Mouse (Mus musculus): ENCODE results near the gene Gm2431. TPM values are rescaled to one million over a fixed set of nuclear protein-coding genes. Genes with fewer than 3 reads are reported as not detected.
A peak's percentile ranks its signal among the peaks of the same experiment; 100 is the strongest.
"Not testable (repeated sequence)": the region's sequence is repeated elsewhere in the genome, so short reads cannot be mapped to it uniquely, and the experiment has no call there.

The Gm2431 gene
- polyA plus RNA-seq, 1 experiment: not detected

- Histone ChIP-seq H3K4me3 (ENCODE audit: control insufficient read depth, insufficient read depth, low read length) (no peak overlapping the region), H3K27ac (ENCODE audit: control insufficient read depth, insufficient read depth, low read length) (no peak overlapping the region), H3K36me3 (ENCODE audit: control insufficient read depth, insufficient read depth, low read length) (no peaks in the 10 kb centered on the region), H3K27me3 (ENCODE audit: control insufficient read depth, insufficient read depth, low read length) (no peaks in the 10 kb centered on the region; the same call in 1 of the 2 replicates), H3K4me1 (replicated peaks; ENCODE audit: control insufficient read depth, insufficient read depth, low read length) (0 out of 2 replicates have a peak, but pooled peaks cover 2% of the 10 kb centered on the region)
- 28% methylated on average over 23 of the region's 23 CpGs for WGBS
- TF ChIP-seq CTCF (IDR thresholded peaks at IDR 0.05; ENCODE audit: borderline replicate concordance, control insufficient read depth, extremely low read depth, insufficient read depth, low read length, poor library complexity): no peak
- TF ChIP-seq POLR2A (IDR thresholded peaks at IDR 0.05; ENCODE audit: control insufficient read depth, extremely low read depth, insufficient read depth, low read length, poor library complexity): no peak
- DNase-seq: no peak
These were observed 27.1 kb upstream of the Gm2431 start for GRCm38 (mm10) chr7:142285130-142285835.

GRCm38 (mm10) chr7:142284615-142285080, 26.5 kb upstream of the Gm2431 start:
- Histone ChIP-seq H3K4me3 (ENCODE audit: control insufficient read depth, insufficient read depth, low read length) (peak overlapping the region; percentile 61), H3K27ac (ENCODE audit: control insufficient read depth, insufficient read depth, low read length) (no peak overlapping the region), H3K36me3 (ENCODE audit: control insufficient read depth, insufficient read depth, low read length) (no peaks in the 10 kb centered on the region), H3K27me3 (ENCODE audit: control insufficient read depth, insufficient read depth, low read length) (no peaks in the 10 kb centered on the region; the same call in 1 of the 2 replicates), H3K4me1 (replicated peaks; ENCODE audit: control insufficient read depth, insufficient read depth, low read length) (0 out of 2 replicates have a peak, but pooled peaks cover 2% of the 10 kb centered on the region)
- DNase-seq: peak; percentile 89
- WGBS: under 1% methylated on average over 19 of the region's 19 CpGs
- no peak for TF ChIP-seq POLR2A (IDR thresholded peaks at IDR 0.05; ENCODE audit: control insufficient read depth, extremely low read depth, insufficient read depth, low read length, poor library complexity)
- no peak for TF ChIP-seq CTCF (IDR thresholded peaks at IDR 0.05; ENCODE audit: borderline replicate concordance, control insufficient read depth, extremely low read depth, insufficient read depth, low read length, poor library complexity)

- 0 out of 2 replicates have a peak, but pooled peaks cover 2% of the 10 kb centered on the region for H3K4me1 ChIP-seq (replicated peaks; ENCODE audit: control insufficient read depth, insufficient read depth, low read length)
- H3K36me3 ChIP-seq (ENCODE audit: control insufficient read depth, insufficient read depth, low read length): no peaks in the 10 kb centered on the region
- H3K4me3 ChIP-seq (ENCODE audit: control insufficient read depth, insufficient read depth, low read length): peak overlapping the region; percentile 61
- no peak; the same call in 1 of the 2 replicates for TF ChIP-seq CTCF (IDR thresholded peaks at IDR 0.05; ENCODE audit: borderline replicate concordance, control insufficient read depth, extremely low read depth, insufficient read depth, low read length, poor library complexity)
- TF ChIP-seq POLR2A (IDR thresholded peaks at IDR 0.05; ENCODE audit: control insufficient read depth, extremely low read depth, insufficient read depth, low read length, poor library complexity): 0 out of 2 replicates have a peak, but pooled peaks have one; percentile 25
- H3K27me3 ChIP-seq (ENCODE audit: control insufficient read depth, insufficient read depth, low read length): no peaks in the 10 kb centered on the region; the same call in 1 of the 2 replicates
- DNase-seq: peak; percentile 55
- WGBS: under 1% methylated on average over 38 of the region's 38 CpGs
- no peak overlapping the region for H3K27ac ChIP-seq (ENCODE audit: control insufficient read depth, insufficient read depth, low read length)
These were observed 26.0 kb upstream of the Gm2431 start for GRCm38 (mm10) chr7:142284023-142284591.

- not testable (repeated sequence) for H3K4me1 ChIP-seq (replicated peaks; ENCODE audit: control insufficient read depth, insufficient read depth, low read length); DNase-seq; H3K27me3 ChIP-seq (ENCODE audit: control insufficient read depth, insufficient read depth, low read length); H3K4me3 ChIP-seq (ENCODE audit: control insufficient read depth, insufficient read depth, low read length); H3K36me3 ChIP-seq (ENCODE audit: control insufficient read depth, insufficient read depth, low read length); H3K27ac ChIP-seq (ENCODE audit: control insufficient read depth, insufficient read depth, low read length)
- 93% methylated on average over 2 of the region's 2 CpGs for WGBS
These were observed 24.7 kb upstream of the Gm2431 start for GRCm38 (mm10) chr7:142282847-142283246.

- H3K36me3 ChIP-seq (ENCODE audit: control insufficient read depth, insufficient read depth, low read length); H3K27ac ChIP-seq (ENCODE audit: control insufficient read depth, insufficient read depth, low read length); H3K4me1 ChIP-seq (replicated peaks; ENCODE audit: control insufficient read depth, insufficient read depth, low read length); H3K4me3 ChIP-seq (ENCODE audit: control insufficient read depth, insufficient read depth, low read length); H3K27me3 ChIP-seq (ENCODE audit: control insufficient read depth, insufficient read depth, low read length); DNase-seq: not testable (repeated sequence)
- 88% methylated on average over 1 of the region's 1 CpGs for WGBS
These were observed 21.1 kb upstream of the Gm2431 start for GRCm38 (mm10) chr7:142279291-142279690.

- WGBS: 0% methylated on average over 3 of the region's 3 CpGs
- H3K27ac ChIP-seq (ENCODE audit: control insufficient read depth, insufficient read depth, low read length); H3K4me3 ChIP-seq (ENCODE audit: control insufficient read depth, insufficient read depth, low read length); H3K4me1 ChIP-seq (replicated peaks; ENCODE audit: control insufficient read depth, insufficient read depth, low read length); H3K36me3 ChIP-seq (ENCODE audit: control insufficient read depth, insufficient read depth, low read length); H3K27me3 ChIP-seq (ENCODE audit: control insufficient read depth, insufficient read depth, low read length): not testable (repeated sequence)
- peak; percentile 67 for DNase-seq
- TF ChIP-seq CTCF (IDR thresholded peaks at IDR 0.05; ENCODE audit: borderline replicate concordance, control insufficient read depth, extremely low read depth, insufficient read depth, low read length, poor library complexity): 0 out of 2 replicates have a peak, but pooled peaks have one; percentile 27
These were observed 20.0 kb upstream of the Gm2431 start for GRCm38 (mm10) chr7:142278183-142278582.

GRCm38 (mm10) chr7:142274263-142274662, 16.1 kb upstream of the Gm2431 start, which contains the start of gene Gm4559:
Gene Gm4559 (minus strand): TSS chr7:142274363.
- not testable (repeated sequence) for H3K4me3 ChIP-seq (ENCODE audit: control insufficient read depth, insufficient read depth, low read length); H3K27ac ChIP-seq (ENCODE audit: control insufficient read depth, insufficient read depth, low read length); H3K27me3 ChIP-seq (ENCODE audit: control insufficient read depth, insufficient read depth, low read length); DNase-seq; H3K4me1 ChIP-seq (replicated peaks; ENCODE audit: control insufficient read depth, insufficient read depth, low read length); H3K36me3 ChIP-seq (ENCODE audit: control insufficient read depth, insufficient read depth, low read length)

Data from thymus, adult 2 months (tissue).